Mouse (Mus musculus) heart, embryonic 14.5 days (tissue): ENCODE measurements at regions not wholly inside any gene's neighbourhood (a gene's known extent, or its start where the extent isn't known, plus 50 kb on each side); places are given as distances from the start of the nearest gene placed in this dataset.

ENCODE experiments used
- ATAC-seq: fragments of 200-750 bp; cut with Nextera tagmentation; 2 replicates; pipeline ENCODE4 v1.8.0; 2017; ENCODE audit warnings: low read depth, moderate TSS enrichment; ENCODE audit not compliant: insufficient number of reproducible peaks, insufficient read depth, low FRiP score
- H3K27ac ChIP-seq, 2 experiments: fragments of 200-500 bp in 1 of 2; fragments of 300-500 bp in 1 of 2; sonication (generic) in 1 of 2; replicated peaks in 1 of 2; 2 replicates each; pipeline ENCODE4 v1.5.1; 2012 to 2014; ENCODE audit warnings: low read depth in 2 of 2, low read length in 2 of 2, control low read depth in 1 of 2, mild to moderate bottlenecking in 1 of 2, mixed read lengths in 1 of 2; ENCODE audit not compliant: control insufficient read depth in 1 of 2, insufficient read depth in 1 of 2
- H3K27me3 ChIP-seq: fragments of 300-500 bp; sonication (generic); 2 replicates; pipeline ENCODE4 v1.6.1; 2014; ENCODE audit warnings: mild to moderate bottlenecking, low read length, control low read depth; ENCODE audit not compliant: control insufficient read depth, insufficient read depth
- H3K36me3 ChIP-seq: fragments of 300-500 bp; sonication (generic); 2 replicates; pipeline ENCODE4 v1.6.1; 2014; ENCODE audit warnings: mild to moderate bottlenecking, control low read depth, low read length, mixed read lengths; ENCODE audit not compliant: control insufficient read depth, insufficient read depth
- H3K4me1 ChIP-seq, 2 experiments: fragments of 200-500 bp in 1 of 2; fragments of 300-500 bp in 1 of 2; sonication (generic) in 1 of 2; 2 replicates each; pipeline ENCODE4 v1.6.1; 2012 to 2014; ENCODE audit warnings: low read length in 2 of 2, control low read depth in 1 of 2, mixed read lengths in 1 of 2; ENCODE audit not compliant: control insufficient read depth in 2 of 2, insufficient read depth in 2 of 2
- H3K4me2 ChIP-seq: fragments of 300-500 bp; sonication (generic); 2 replicates; pipeline ENCODE4 v1.6.1; 2014; ENCODE audit warnings: mild to moderate bottlenecking, low read length
- H3K4me3 ChIP-seq, 2 experiments: fragments of 200-500 bp in 1 of 2; fragments of 300-500 bp in 1 of 2; sonication (generic) in 1 of 2; 2 replicates each; pipeline ENCODE4 v1.5.1; 2012 to 2014; ENCODE audit warnings: low read length in 2 of 2, mild to moderate bottlenecking in 2 of 2, control low read depth in 1 of 2, low read depth in 1 of 2, moderate library complexity in 1 of 2; ENCODE audit not compliant: control insufficient read depth in 1 of 2, insufficient read depth in 1 of 2
- H3K9ac ChIP-seq: fragments of 300-500 bp; sonication (generic); 2 replicates; pipeline ENCODE4 v1.6.1; 2014; ENCODE audit warnings: mild to moderate bottlenecking, low read length
- H3K9me3 ChIP-seq: fragments of 300-500 bp; sonication (generic); 2 replicates; pipeline ENCODE4 v1.6.1; 2016; ENCODE audit warnings: low read length, control low read depth; ENCODE audit not compliant: control insufficient read depth
- WGBS: fragments of 180-500 bp; shearing (Covaris S2); extraction: QIAGEN DNeasy Blood & Tissue Kit; methylation state at CpG from one replicate; pipeline ENCODE4 v1.1.7; 2014; 5-methylcytosine and 5-hydroxymethylcytosine counted together

GRCm38 (mm10) chr8:44735801-44736200, 199.4 kb upstream of the Fat1 start:
- H3K9me3 ChIP-seq, result no peaks in the 10 kb centered on the region
- H3K4me1 ChIP-seq, result no peaks in the 10 kb centered on the region
- H3K4me3 ChIP-seq, result no peak overlapping the region
- no peaks in the 10 kb centered on the region for H3K27me3 ChIP-seq
- no peaks in the 10 kb centered on the region for H3K36me3 ChIP-seq
- WGBS, result 78% methylated on average over 5 of the region's 5 CpGs
- H3K9ac ChIP-seq, result no peak overlapping the region
- no peak overlapping the region for H3K4me2 ChIP-seq
- ATAC-seq, result no peak
- no peak overlapping the region for H3K27ac ChIP-seq

GRCm38 (mm10) chr8:44743353-44743752, 191.9 kb upstream of the Fat1 start:
- no peak for ATAC-seq
- Histone ChIP-seq H3K4me3 (no peak overlapping the region), H3K36me3 (no peaks in the 10 kb centered on the region), H3K4me2 (no peak overlapping the region), H3K9me3 (no peaks in the 10 kb centered on the region), H3K27me3 (no peaks in the 10 kb centered on the region), H3K9ac (no peak overlapping the region), H3K27ac (no peak overlapping the region), H3K4me1 (no peaks in the 10 kb centered on the region)
- WGBS, result 85% methylated on average over 2 of the region's 2 CpGs

DNA sequence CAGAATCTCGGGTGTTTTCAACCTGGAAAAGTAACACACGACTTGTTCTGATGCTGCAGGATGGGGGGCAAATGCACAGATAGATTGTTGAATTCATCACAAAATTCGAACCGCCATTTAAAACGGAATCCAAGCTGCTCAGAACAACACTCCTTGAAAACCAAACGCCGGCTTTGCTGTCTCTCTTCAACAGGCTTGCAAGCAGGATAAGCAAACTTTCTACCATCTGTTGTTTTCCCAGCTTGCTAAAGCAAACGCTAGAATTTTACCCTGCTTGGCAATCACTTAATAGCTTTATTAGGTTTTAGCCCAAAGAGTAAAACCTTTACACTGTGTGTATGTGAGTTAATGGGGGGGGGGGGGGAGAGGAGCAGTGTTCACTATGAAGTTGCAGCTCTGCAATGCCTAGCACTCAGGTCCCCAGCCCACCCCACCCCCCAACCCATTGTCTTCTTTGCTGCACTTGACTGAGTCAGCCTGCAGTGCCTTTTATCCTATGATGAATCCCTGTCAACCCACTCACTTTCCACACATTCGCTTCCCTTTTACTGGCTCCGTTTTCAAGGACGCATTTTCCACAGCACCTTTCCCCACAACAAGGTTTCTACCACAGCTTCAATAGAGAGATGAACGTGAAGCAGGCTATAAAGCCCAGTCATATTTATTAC, 190.1 kb upstream of the Fat1 start:
- H3K9me3 ChIP-seq, result no peaks in the 10 kb centered on the region
- no peak overlapping the region for H3K9ac ChIP-seq
- no peaks in the 10 kb centered on the region for H3K36me3 ChIP-seq
- ATAC-seq, result no peak
- no peaks in the 10 kb centered on the region for H3K4me1 ChIP-seq
- 74% methylated on average over 12 of the region's 12 CpGs for WGBS
- H3K27ac ChIP-seq, result no peak overlapping the region
- H3K4me3 ChIP-seq, result no peak overlapping the region
- no peaks in the 10 kb centered on the region for H3K27me3 ChIP-seq
- H3K4me2 ChIP-seq, result no peak overlapping the region

DNA sequence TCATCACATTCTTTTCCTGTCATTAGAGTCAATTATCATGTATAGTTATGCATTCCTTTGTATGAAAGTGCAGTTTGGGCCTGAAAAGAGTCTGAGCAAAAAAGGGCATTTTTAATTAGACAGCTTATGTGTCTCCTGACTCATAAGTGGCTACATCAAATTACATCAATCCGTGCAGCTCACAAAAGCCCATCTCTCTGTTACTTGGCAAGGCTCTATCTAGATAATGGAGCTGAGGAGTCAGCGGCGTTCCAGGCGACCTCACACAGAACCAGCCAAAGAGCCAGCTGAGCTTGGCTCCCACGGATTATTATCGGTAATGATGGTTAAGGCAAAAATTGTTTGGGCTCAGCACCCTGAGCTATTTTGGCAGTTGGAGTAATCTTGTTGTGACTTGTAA, 176.5 kb upstream of the Fat1 start:
- Histone ChIP-seq H3K27me3 (no peaks in the 10 kb centered on the region), H3K9me3 (0 out of 2 replicates have a peak, but pooled peaks cover 3% of the 10 kb centered on the region), H3K27ac (no peak overlapping the region), H3K4me2 (no peak overlapping the region), H3K9ac (no peak overlapping the region), H3K36me3 (no peaks in the 10 kb centered on the region), H3K4me1 (no peaks in the 10 kb centered on the region), H3K4me3 (no peak overlapping the region)
- WGBS, result 51% methylated on average over 6 of the region's 6 CpGs
- no peak for ATAC-seq

GRCm38 (mm10) chr8:44762731-44763130, 172.5 kb upstream of the Fat1 start:
- H3K36me3 ChIP-seq, result no peaks in the 10 kb centered on the region
- H3K9me3 ChIP-seq, result no peaks in the 10 kb centered on the region
- WGBS, result 92% methylated on average over 10 of the region's 10 CpGs
- H3K9ac ChIP-seq, result no peak overlapping the region
- no peaks in the 10 kb centered on the region; a peak in 1 of 4 replicates for H3K4me1 ChIP-seq
- ATAC-seq, result no peak
- H3K4me2 ChIP-seq, result no peak overlapping the region
- H3K27ac ChIP-seq, result no peak overlapping the region
- H3K27me3 ChIP-seq, result no peaks in the 10 kb centered on the region
- no peak overlapping the region for H3K4me3 ChIP-seq

- WGBS, result 74% methylated on average over 4 of the region's 4 CpGs
- ATAC-seq, result no peak
Observed at GRCm38 (mm10) chr8:44765194-44765593, 170.1 kb upstream of the Fat1 start.

DNA sequence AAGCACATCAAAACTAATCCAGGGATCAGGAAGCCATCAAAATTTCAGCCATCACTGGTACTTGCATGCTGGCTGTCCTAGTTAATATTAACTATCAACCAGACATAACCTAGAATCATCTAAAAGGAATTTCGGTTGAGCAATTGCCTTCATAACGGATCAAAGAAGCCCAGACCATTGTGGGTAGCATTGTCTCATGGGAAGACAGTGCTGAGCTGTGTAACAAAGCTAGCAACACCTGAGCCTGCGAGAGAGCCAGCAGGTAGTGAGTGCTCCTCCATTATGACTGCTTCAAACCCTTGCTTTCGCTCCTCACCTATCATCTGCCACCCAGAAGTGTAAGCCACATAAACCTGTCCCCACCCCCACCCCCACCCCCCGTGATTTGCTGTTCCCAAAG, 169.6 kb upstream of the Fat1 start:
- H3K9me3 ChIP-seq, result no peaks in the 10 kb centered on the region
- H3K9ac ChIP-seq, result no peak overlapping the region
- H3K4me2 ChIP-seq, result no peak overlapping the region
- no peaks in the 10 kb centered on the region; a peak in 1 of 4 replicates for H3K4me1 ChIP-seq
- no peak overlapping the region for H3K27ac ChIP-seq
- 66% methylated on average over 5 of the region's 5 CpGs for WGBS
- H3K27me3 ChIP-seq, result no peaks in the 10 kb centered on the region
- no peak for ATAC-seq
- H3K4me3 ChIP-seq, result no peak overlapping the region
- H3K36me3 ChIP-seq, result no peaks in the 10 kb centered on the region

More at GRCm38 (mm10) chr8:44765194-44765593, 170.1 kb upstream of the Fat1 start:
- Histone ChIP-seq H3K9ac (no peak overlapping the region), H3K27ac (no peak overlapping the region), H3K4me3 (no peak overlapping the region), H3K4me1 (no peaks in the 10 kb centered on the region; a peak in 1 of 4 replicates), H3K27me3 (no peaks in the 10 kb centered on the region), H3K36me3 (no peaks in the 10 kb centered on the region), H3K4me2 (no peak overlapping the region), H3K9me3 (no peaks in the 10 kb centered on the region)
